Mouse (Mus musculus) limb, embryonic 15.5 days (tissue): Measurements from ENCODE around the gene Slc25a31. TPM values are rescaled to one million over a fixed set of nuclear protein-coding genes. Genes with fewer than 3 reads are reported as not detected.

ENCODE experiments used
- ATAC-seq: fragments of 200-750 bp; cut with Nextera tagmentation; 2 replicates; pipeline ENCODE4 v1.8.0; 2017; ENCODE audit warnings: low read depth, moderate TSS enrichment; ENCODE audit not compliant: insufficient number of reproducible peaks, low FRiP score, low TSS enrichment
- H3K27ac ChIP-seq: fragments of 300-500 bp; sonication (generic); 2 replicates; pipeline ENCODE4 v1.5.1; 2015; ENCODE audit warnings: moderate library complexity, mild to moderate bottlenecking, inconsistent platforms
- H3K27me3 ChIP-seq: fragments of 300-500 bp; sonication (generic); 2 replicates; pipeline ENCODE4 v1.6.1; 2015; ENCODE audit warnings: inconsistent platforms
- H3K36me3 ChIP-seq: fragments of 300-500 bp; sonication (generic); 2 replicates; pipeline ENCODE4 v1.6.1; 2015; ENCODE audit warnings: inconsistent platforms
- H3K4me1 ChIP-seq: fragments of 300-500 bp; sonication (generic); 2 replicates; pipeline ENCODE4 v1.6.1; 2015; ENCODE audit warnings: inconsistent platforms
- H3K4me2 ChIP-seq: fragments of 300-500 bp; sonication (generic); 2 replicates; pipeline ENCODE4 v1.6.1; 2015; ENCODE audit warnings: mild to moderate bottlenecking, inconsistent platforms
- H3K4me3 ChIP-seq: fragments of 300-500 bp; sonication (generic); 2 replicates; pipeline ENCODE4 v1.5.1; 2015; ENCODE audit warnings: mild to moderate bottlenecking, inconsistent platforms
- H3K9ac ChIP-seq: fragments of 300-500 bp; sonication (generic); 2 replicates; pipeline ENCODE4 v1.6.1; 2015; ENCODE audit warnings: inconsistent platforms
- H3K9me3 ChIP-seq: fragments of 300-500 bp; sonication (generic); 2 replicates; pipeline ENCODE4 v1.6.1; 2016; ENCODE audit warnings: inconsistent platforms
- WGBS: fragments of 180-500 bp; shearing (Covaris S2); methylation state at CpG from one replicate; pipeline ENCODE4 v1.1.7; 2015; 5-methylcytosine and 5-hydroxymethylcytosine counted together
- polyA plus RNA-seq: library from polyadenylated mRNA; unstranded; fragments of >200 nt; fragmentation: Nextera tagmentation; extraction: Ambion mirVana; gene quantifications from 2 replicates; pipeline ENCODE4 v1.2.1, GENCODE M21; 2015

Gene Slc25a31
- polyA plus RNA-seq = 0.36 and 0.52 TPM in 2 replicates

DNA sequence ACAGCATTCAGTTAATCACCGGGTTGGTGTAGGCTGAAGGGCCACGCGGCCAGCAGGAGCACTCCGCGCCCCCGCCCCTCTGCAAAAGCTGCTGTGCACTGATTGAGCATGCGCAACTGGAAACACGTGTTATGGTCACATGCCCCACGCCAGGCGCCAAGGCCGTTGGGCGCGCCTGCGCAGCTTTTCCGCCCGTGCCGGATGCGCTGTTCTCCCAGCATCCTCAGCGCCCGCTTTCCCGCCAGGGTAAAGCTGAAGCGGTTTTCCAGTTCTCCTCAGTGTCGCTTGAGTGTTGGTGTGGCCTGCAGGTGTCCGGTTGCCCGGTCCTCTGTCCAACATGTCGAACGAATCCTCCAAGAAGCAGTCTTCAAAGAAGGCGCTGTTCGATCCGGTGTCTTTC is at the start of gene Slc25a31:
Gene Slc25a31, plus strand, starts transcription at position 201 of the 400 bp plus-strand sequence.
- 90% methylated on average over 30 of the region's 30 CpGs for WGBS
- ATAC-seq = no peak
- Histone ChIP-seq H3K9me3 (no peaks in the 10 kb centered on the region; the same call in 1 of the 2 replicates), H3K9ac (no peak within 1 kb of the TSS), H3K4me2 (no peak within 1 kb of the TSS), H3K4me3 (no peak within 1 kb of the TSS), H3K36me3 (no peaks in the 10 kb centered on the region), H3K27ac (no peak within 1 kb of the TSS), H3K4me1 (no peaks in the 10 kb centered on the region), H3K27me3 (no peaks in the 10 kb centered on the region)

- H3K27ac ChIP-seq = no peak overlapping the region
- 95% methylated on average over 2 of the region's 2 CpGs for WGBS
- no peaks in the 10 kb centered on the region for H3K9me3 ChIP-seq
- H3K36me3 ChIP-seq = peaks cover 18% of the 10 kb centered on the region; the same call in 1 of the 2 replicates
- H3K9ac ChIP-seq = no peak overlapping the region
- no peak overlapping the region for H3K4me3 ChIP-seq
- no peaks in the 10 kb centered on the region for H3K27me3 ChIP-seq
- no peak for ATAC-seq
- H3K4me1 ChIP-seq = no peaks in the 10 kb centered on the region
- H3K4me2 ChIP-seq = no peak overlapping the region
Measured at GRCm38 (mm10) chr3:40660231-40660630, 48.4 kb upstream of the Slc25a31 start.

- ATAC-seq = 0 out of 2 replicates have a peak, but pooled peaks have one; percentile 30
- Histone ChIP-seq H3K9ac (no peak overlapping the region), H3K36me3 (peaks cover 13% of the 10 kb centered on the region; the same call in 1 of the 2 replicates), H3K27me3 (no peaks in the 10 kb centered on the region), H3K27ac (no peak overlapping the region; the same call in 1 of the 2 replicates), H3K4me1 (peaks cover 12% of the 10 kb centered on the region), H3K9me3 (no peaks in the 10 kb centered on the region), H3K4me2 (no peak overlapping the region), H3K4me3 (no peak overlapping the region)
- 50% methylated on average over 4 of the region's 4 CpGs for WGBS
Measured at GRCm38 (mm10) chr3:40666109-40666508, 42.5 kb upstream of the Slc25a31 start.

DNA sequence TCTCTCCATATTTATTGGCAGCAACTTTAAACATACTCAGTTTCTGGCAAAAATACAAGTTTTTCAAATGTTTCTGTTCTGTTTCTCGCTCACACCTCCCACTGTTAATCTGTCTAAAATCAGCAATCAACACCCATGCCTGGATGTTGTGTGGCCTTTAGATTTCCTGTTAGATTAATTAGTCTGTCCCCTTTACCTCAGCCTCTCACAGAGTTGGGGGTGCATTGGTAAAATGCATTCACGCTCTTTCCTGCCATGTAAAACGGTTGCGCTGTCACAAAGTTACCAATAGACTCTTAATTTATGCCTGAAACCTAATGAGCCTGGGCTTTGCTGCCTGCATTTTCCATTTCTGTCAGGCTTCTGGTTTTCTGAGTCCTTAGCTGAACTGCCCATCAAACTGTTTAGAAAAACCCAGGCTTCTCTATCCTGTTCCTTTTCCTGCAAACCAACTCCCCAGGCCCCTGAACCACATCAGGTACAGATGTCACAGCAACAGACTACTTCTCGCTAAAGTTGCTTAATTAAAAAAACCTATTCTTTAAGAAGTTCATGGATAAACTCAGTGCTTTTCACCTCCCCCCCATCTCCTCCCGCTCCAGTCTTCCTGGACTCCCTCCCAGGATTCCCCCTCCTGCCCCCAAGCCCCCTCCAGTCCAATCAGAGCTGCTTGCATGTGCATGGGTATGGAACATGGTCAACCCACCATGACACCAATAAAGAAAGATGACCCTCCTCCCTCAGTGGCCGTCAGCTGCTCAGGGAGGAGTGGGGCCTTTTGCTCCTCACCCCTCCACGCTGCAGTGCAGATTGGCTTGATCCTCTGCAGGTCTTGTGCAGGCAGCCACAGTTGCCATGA is 41.6 kb upstream of the Slc25a31 start:
- no peak for ATAC-seq
- no peak overlapping the region for H3K4me3 ChIP-seq
- H3K9ac ChIP-seq = no peak overlapping the region
- no peak overlapping the region for H3K4me2 ChIP-seq
- H3K27me3 ChIP-seq = no peaks in the 10 kb centered on the region
- H3K4me1 ChIP-seq = peaks cover 12% of the 10 kb centered on the region
- no peaks in the 10 kb centered on the region for H3K9me3 ChIP-seq
- H3K36me3 ChIP-seq = peaks cover 13% of the 10 kb centered on the region; the same call in 1 of the 2 replicates
- H3K27ac ChIP-seq = peak overlapping the region; percentile 24; the same call in 1 of the 2 replicates
- WGBS = 55% methylated on average over 8 of the region's 8 CpGs

- H3K4me1 ChIP-seq = peaks cover 12% of the 10 kb centered on the region
- H3K27ac ChIP-seq = no peak overlapping the region
- H3K4me2 ChIP-seq = no peak overlapping the region
- H3K36me3 ChIP-seq = peaks cover 13% of the 10 kb centered on the region; the same call in 1 of the 2 replicates
- 58% methylated on average over 6 of the region's 6 CpGs for WGBS
- no peak overlapping the region for H3K9ac ChIP-seq
- ATAC-seq = no peak
- H3K9me3 ChIP-seq = no peaks in the 10 kb centered on the region
- no peak overlapping the region for H3K4me3 ChIP-seq
- H3K27me3 ChIP-seq = no peaks in the 10 kb centered on the region
Measured at GRCm38 (mm10) chr3:40668889-40669288, 39.8 kb upstream of the Slc25a31 start.

GRCm38 (mm10) chr3:40669395-40669794 is 39.3 kb upstream of the Slc25a31 start:
- Histone ChIP-seq H3K27me3 (no peaks in the 10 kb centered on the region), H3K36me3 (peaks cover 10% of the 10 kb centered on the region; the same call in 1 of the 2 replicates), H3K4me2 (no peak overlapping the region), H3K4me1 (peaks cover 12% of the 10 kb centered on the region), H3K9ac (no peak overlapping the region), H3K9me3 (no peaks in the 10 kb centered on the region), H3K27ac (no peak overlapping the region), H3K4me3 (no peak overlapping the region)
- WGBS = 90% methylated on average over 3 of the region's 3 CpGs
- ATAC-seq = no peak

DNA sequence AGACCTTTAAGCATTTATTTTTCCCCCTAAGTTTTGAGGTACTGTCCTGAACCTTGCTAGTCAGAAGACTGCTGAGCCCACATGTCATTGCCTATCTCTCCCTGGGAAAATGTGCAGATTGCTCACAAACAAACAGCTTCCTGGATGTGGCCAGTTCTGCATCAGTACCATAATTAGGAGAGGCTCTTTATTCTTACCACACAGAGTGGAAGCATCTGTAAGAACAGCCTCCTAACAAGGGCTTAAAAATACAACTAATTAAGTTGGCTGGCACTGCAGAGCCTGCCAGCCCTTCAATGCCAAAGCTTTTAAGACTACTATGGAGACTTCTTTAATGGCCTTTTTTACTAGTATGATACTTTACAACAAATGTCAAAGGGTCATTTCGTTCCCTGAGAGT is 35.1 kb upstream of the Slc25a31 start:
- 24% methylated on average over 1 of the region's 1 CpGs for WGBS
- Histone ChIP-seq H3K4me2 (no peak overlapping the region), H3K36me3 (peaks cover 4% of the 10 kb centered on the region; the same call in 1 of the 2 replicates), H3K27me3 (no peaks in the 10 kb centered on the region), H3K27ac (no peak overlapping the region), H3K4me3 (no peak overlapping the region), H3K9me3 (no peaks in the 10 kb centered on the region), H3K9ac (no peak overlapping the region), H3K4me1 (no peaks in the 10 kb centered on the region)
- no peak for ATAC-seq

- WGBS = 56% methylated on average over 8 of the region's 8 CpGs
- Histone ChIP-seq H3K9ac (no peak overlapping the region), H3K4me1 (no peaks in the 10 kb centered on the region), H3K27ac (no peak overlapping the region), H3K27me3 (no peaks in the 10 kb centered on the region), H3K36me3 (peaks cover 4% of the 10 kb centered on the region; the same call in 1 of the 2 replicates), H3K4me3 (no peak overlapping the region), H3K9me3 (no peaks in the 10 kb centered on the region), H3K4me2 (no peak overlapping the region)
- ATAC-seq = no peak
Measured at GRCm38 (mm10) chr3:40674873-40675405, 33.7 kb upstream of the Slc25a31 start.

DNA sequence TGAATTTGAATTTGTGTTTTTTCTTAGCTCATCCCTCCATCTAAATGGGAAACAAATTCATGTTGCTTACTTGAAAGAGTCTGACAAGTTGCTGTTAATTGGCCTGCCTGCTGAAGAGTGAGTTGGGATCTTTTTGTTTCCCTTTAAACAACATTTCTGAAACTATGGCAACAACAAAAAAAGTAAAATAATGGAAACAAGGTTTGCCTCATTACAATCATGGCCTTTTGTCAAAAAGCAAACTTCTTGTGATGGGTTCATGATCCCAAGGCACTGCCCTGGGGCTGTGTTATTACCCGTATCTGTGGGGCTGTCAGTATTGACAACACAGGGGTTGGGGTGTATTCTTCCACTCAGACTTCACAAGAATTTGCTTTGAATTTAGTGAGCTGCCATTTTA is 29.8 kb upstream of the Slc25a31 start:
- Histone ChIP-seq H3K27ac (no peak overlapping the region), H3K9me3 (no peaks in the 10 kb centered on the region), H3K9ac (no peak overlapping the region), H3K4me3 (no peak overlapping the region), H3K4me2 (no peak overlapping the region), H3K36me3 (0 out of 2 replicates have a peak, but pooled peaks cover 7% of the 10 kb centered on the region), H3K4me1 (no peaks in the 10 kb centered on the region), H3K27me3 (no peaks in the 10 kb centered on the region)
- no peak for ATAC-seq
- 53% methylated on average over 1 of the region's 1 CpGs for WGBS

- H3K4me2 ChIP-seq = no peak overlapping the region
- H3K27me3 ChIP-seq = no peaks in the 10 kb centered on the region
- peaks cover 7% of the 10 kb centered on the region; the same call in 1 of the 2 replicates for H3K4me1 ChIP-seq
- 65% methylated on average over 11 of the region's 11 CpGs for WGBS
- no peak overlapping the region for H3K27ac ChIP-seq
- no peak for ATAC-seq
- no peak overlapping the region for H3K9ac ChIP-seq
- H3K9me3 ChIP-seq = no peaks in the 10 kb centered on the region
- H3K36me3 ChIP-seq = 0 out of 2 replicates have a peak, but pooled peaks cover 7% of the 10 kb centered on the region
- H3K4me3 ChIP-seq = no peak overlapping the region
Measured at GRCm38 (mm10) chr3:40682404-40682803, 26.3 kb upstream of the Slc25a31 start.

DNA sequence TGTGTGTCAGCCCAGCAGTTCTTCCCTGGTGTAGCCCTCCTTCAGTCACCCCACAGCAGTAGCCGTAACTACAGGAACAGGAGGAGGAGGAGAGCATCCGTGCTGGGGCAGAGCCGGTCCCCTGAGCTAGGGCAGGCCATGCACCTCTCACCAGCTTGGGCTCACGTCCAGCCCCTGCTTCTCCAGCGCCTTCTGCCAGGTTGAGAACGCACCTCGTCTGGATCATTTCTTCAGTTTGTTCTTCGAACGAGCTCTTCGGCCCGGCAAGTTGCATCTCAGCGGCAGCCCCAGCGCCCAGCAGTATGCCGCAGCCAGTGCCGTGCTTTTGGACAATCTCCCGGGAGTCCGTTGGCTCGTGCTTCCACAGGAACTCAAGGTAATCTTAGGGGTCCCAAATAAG is 25.5 kb upstream of the Slc25a31 start:
- ATAC-seq = no peak
- H3K27ac ChIP-seq = no peak overlapping the region
- peaks cover 7% of the 10 kb centered on the region; the same call in 1 of the 2 replicates for H3K4me1 ChIP-seq
- H3K9ac ChIP-seq = no peak overlapping the region
- no peaks in the 10 kb centered on the region for H3K27me3 ChIP-seq
- H3K4me3 ChIP-seq = no peak overlapping the region
- WGBS = 92% methylated on average over 18 of the region's 18 CpGs
- no peaks in the 10 kb centered on the region for H3K9me3 ChIP-seq
- H3K36me3 ChIP-seq = 0 out of 2 replicates have a peak, but pooled peaks cover 7% of the 10 kb centered on the region
- no peak overlapping the region for H3K4me2 ChIP-seq
